Mouse (Mus musculus) CD4-positive, CD25-positive, alpha-beta regulatory T cell, adult 4 months (primary cell): ENCODE measurements around the gene Aqr. TPM values are rescaled to one million over a fixed set of nuclear protein-coding genes. Genes with fewer than 3 reads are reported as not detected.

Experiments used
- ATAC-seq: one replicate; pipeline ENCODE4 v1.8.0; 2017
- polyA plus RNA-seq, 2 experiments: library from polyadenylated mRNA; unstranded; fragments of 100-300 nt; shearing (Covaris generic); gene quantifications; one replicate each; pipeline ENCODE4 v1.2.1; 2017

Gene Aqr
- polyA plus RNA-seq, 2 experiments from 2014 or later: 47.2 to 65.1 TPM

DNA sequence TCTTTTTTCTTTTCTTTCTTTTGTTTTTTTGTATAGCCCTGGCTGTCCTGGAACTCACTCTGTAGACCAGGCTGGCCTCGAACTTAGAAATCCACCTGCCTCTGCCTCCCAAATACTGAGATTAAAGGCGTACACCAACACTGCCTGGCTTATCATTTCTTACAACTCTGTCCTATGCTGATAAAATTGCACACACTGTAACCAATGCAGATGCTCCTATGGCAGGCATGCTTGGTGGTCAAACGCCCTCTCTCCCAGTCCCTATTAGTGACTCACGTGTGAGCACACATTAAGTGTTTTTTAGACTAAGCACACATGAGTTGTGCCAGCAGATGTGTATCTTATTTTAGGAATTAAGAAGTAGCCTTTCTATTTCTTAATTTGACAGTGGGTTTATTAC lies 53.5 kb downstream of the Aqr start:
- no peak for ATAC-seq

DNA sequence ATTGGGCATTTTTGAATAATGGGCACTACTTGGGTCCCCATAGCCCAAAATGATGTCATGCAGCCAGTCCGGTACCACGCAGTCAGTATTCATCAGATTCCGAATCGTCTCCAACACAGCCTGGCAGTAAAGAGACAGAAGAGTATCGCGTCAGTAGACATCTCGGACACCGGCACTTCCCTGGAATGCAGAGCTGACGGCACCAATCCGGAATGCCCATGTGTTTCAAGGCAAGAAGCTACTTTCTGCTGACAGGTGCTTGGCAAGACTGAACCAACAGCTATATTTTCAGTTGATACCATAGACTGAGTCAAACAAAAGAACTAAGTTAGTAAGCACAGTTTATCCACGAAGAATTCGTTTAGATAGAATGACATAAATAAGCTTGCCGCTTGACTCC lies 56.2 kb downstream of the Aqr start:
- ATAC-seq: no peak

DNA sequence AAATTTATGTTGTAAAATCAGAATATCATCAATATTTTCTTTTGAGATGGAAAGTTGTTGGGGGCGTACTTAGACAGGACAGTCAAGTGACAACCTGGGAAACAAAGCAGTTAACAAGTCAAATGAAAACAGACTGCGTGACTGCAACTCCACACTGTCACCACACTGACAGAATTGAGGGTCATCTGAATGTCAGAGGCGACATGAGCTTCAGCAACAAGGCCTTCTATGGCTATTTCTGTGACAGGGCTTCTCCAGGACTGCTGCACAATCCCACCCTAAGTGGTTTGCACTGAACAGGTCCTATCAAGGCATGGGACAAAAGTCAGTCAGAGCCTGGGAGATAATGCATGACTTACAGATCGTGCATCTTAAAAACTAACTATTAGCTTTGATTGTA lies 63.5 kb downstream of the Aqr start:
- ATAC-seq: no peak

DNA sequence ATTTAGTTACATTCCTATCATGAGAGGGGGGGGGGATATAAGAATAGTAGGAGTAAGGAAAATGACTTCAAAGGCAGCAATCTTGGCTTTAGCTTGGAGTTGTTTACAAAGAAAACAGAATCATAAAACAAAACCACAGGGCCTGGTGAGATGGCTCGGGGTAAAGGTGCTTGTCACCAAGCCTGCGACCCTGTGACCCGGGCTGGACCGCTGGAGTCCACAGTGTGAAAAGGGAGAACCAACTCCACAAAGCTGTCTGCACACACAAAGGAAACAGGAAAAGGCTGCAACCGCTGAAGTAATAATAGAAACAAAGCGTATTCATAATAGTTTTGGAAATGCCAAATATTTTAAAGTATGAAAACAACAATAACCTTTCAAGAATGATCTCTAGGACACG lies 67.4 kb downstream of the Aqr start:
- no peak for ATAC-seq

DNA sequence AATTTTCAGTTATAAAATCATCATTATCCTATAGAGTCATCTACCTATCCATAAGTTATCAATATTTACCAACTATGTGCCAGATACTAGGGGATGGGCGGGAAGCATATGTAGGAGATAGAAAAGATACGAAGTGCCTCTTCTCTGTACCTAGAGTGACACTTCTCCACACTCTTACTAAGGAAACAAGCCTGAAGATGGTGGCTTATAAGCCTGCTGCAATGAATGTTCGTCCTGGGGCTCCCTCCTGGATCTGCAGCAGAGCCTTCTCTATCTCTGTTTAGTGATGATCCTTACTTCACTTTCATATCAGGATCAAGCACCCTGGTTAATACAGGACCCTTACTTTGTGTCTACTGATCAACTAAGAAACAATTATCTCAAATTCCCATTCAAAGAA lies 69.2 kb downstream of the Aqr start:
- no peak for ATAC-seq

DNA sequence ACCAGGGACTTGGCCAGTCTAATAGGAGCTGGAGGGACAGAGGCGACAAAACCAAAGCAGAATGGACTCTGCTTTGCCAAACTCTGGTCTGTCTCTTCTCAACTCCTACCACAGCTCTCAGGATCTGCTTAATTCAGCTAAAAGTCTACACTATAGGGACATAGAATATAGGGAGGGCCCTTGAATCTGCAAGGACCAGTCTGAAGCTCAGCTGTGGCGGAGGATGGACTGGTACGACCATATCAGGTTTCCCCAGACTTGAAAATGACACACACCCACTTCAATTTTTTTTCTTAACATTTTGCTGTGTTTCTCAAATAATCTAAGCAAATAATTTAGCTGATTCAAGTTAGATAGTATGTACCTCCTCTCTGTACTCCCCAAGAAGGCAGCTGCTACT lies 69.6 kb downstream of the Aqr start:
- no peak for ATAC-seq

DNA sequence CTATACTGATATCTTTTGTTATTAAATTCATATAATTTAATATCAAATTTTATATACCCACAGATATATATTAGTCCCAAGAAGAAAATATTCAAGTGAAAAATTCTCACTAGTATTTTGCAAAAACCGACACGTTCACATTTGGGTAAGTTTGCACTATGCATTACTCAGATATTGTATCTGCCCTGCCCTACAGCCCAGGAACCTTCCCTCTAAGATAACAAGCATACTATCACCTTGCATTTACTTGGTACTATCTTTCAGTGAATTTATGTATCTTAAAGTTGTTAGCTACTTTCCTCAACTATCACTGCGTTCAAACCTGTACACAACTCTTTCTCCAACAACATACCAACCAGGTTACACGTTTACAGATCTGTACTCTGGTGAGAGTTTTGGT lies 71.3 kb downstream of the Aqr start:
- ATAC-seq: no peak

DNA sequence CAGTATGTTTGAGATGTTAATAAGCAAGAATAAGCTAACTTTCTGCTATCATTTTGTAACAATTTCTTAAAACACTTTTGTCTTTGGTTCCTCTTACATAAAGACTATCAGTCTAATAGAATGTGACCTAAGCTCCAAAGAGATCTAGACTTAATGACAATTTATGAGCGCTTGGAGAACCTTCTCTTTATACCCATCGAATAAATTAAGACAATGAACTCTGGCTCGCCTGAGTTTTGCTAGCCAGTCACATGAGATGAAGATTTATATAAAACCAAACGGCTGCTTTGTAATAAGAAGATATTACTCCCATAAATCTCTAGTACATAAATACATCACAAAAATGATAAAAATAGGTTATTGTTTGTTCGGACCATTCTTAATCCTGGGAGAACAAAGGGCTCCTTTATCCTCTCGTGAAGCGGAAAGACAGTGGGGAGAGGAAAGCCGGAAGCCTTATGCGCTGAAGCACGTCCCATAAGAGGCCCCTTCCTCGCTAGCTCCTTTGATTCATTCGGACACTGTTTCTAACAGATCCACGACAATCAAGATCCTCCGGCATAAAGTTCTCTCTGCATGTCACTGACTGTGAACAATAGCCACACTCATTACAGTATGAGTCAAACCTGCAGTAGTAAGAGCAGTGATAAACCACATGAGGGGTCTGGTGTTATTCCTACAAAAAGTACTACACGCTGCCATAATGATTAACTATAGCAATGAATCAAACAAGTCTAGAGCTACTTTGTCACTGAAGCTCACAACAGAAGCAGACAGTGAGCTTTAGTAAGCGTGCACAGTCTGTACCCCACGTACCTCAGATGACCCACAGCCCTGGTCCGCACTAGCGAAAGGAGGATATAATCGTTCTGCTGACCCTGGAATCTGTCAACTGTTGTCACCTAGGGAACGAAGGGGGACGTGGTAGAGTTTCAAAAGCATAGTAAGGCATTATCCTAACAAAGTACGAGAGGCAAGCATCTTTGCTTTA lies 79.2 kb downstream of the Aqr start:
- ATAC-seq: no peak

DNA sequence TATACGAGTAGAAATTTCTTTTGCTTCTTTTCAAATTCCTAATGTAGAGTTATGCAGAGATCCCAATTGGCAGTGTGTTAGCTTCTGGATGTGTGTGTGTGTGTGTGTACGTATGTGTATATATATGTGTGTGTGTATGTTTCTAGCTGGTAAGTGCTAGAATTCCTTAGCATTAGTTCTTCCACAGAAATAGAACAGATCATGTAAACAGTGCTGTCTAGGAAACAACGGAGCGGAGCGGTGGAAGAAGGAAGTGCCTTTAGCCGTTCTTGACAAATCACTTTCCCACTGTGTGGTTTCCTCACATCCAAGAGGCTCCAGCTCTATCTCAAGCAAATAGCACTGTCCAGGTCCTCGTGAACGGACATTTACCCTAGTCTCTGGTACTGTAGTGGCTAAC lies 80.4 kb downstream of the Aqr start:
- ATAC-seq: no peak

DNA sequence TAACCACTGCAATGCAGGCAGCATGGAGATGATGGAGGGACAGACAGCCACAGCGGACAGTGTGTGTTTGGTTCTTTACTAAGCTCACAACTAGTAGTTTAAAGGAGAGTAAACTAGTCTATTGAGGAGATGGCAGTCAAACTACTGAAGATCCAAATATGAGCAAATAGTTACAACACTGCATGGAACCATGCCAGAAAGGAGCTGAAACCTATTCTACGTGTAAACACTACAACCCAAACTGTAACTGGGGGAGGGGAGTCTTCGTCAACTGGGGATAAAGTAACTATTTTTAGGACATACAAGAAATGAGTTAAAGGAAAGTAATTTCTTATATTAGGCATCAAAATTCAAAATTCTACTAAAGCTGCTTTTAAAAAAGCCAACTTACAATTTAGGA lies 84.4 kb downstream of the Aqr start:
- ATAC-seq: no peak

DNA sequence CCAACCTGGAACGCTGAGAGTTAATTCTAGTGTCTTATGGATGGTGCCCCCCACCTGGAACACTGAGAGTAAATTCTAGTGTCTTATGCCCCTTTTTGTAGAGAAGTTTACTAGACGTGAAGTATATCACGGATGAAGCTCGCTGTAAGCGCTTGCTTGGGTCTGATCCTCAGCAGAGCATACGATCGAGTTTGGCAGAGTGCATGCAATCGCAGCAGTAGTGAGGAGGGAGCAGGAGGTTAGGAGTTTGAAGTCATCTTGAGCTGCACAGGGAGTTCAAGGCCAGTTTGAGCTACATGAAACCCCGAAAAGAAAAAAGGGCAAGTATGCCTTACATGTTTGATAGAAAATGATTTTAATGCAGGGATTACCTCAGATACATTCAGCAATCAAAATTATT lies 86.0 kb downstream of the Aqr start:
- no peak for ATAC-seq

DNA sequence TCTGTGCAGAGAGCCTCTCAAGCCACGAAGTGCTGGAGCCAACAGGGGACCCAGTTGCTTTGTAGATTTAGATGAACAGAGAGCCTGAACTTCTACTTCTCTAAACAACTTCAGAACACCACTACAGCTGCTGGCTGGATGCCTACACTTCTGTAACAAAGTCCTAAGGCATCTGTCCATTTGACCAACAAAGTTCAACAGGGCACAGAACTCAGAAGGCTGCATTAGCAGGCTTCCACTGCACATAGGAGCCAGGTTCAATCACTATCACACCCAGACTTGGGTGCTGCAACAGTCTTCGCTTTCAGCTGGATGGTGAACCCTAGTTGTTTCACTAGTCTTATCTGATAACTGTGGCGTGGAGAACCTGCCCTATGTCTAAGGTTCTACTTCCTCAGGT lies 87.0 kb downstream of the Aqr start:
- no peak for ATAC-seq

DNA sequence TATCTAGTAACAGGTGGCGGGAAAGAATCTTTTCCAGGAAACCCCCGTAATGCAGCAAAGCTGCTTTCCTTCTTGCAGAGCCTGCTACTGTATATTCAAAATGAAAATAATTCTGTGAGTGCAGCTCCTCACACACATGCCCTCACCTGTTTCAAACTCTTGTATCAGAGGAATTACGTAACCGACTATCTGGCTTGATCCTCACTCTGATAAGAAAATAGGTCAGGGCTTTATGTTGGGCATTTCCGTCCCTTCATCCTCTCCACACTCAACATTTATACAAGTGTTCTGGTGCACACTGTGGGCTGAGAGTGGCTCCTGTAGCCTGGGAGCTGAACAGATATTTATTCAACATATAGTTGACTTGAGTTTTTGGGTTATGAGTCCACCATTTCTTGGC lies 87.7 kb downstream of the Aqr start:
- ATAC-seq: no peak

DNA sequence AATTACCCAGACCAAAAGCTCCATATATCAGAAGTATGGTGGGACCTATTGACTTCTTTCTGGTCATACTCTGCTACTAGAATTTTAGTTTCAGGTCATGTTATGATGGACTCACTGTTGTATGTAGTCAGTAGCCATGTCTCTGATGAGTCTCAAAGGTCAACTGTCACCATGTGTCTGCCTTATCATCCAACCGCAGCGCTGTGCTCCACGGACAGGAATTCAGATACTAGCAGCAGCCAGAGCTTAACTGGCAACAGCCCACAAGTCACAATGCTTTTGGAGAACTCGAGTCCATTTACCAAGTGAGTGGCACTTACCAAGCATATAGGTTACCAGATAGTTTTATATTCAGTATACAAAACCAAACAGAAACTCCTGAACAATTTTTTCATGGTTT lies 89.2 kb downstream of the Aqr start:
- no peak for ATAC-seq

DNA sequence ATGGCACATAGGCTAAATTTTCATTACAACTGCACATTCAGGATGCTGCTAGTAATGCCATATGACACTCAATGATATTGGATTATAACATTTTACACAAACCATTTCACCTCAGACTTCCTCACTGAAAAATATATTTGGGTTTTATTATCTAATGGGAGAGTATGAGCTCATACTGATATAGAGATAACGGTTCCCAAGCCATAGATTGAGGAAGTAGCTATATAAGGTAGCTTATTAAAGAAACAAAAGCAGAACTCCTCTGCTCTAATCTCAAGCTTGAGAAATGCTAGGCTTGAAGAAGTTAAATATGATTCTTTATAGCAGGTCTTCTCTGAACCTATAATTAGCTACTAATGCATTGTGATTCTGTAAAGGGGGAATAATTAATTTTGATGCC lies 90.3 kb downstream of the Aqr start:
- no peak for ATAC-seq

DNA sequence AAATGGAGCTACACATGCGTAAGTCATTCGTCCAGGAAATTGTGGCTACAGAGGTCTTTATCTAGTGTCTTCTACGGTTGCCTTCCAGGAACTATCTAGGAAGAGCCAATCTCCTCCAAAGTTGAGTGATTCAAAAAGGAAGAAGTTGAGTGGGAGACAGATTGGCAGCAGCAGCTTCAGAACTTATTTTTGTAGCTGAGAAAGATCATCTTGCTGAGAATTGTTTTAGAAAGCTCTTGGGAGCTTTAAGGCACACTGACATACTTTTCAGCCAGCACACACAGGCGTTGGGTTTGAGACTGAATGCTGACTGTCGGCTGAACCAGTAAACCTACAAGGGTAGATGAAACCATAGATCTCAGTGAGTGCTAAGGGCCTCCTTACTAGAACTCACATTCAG lies 91.5 kb downstream of the Aqr start:
- ATAC-seq: no peak

DNA sequence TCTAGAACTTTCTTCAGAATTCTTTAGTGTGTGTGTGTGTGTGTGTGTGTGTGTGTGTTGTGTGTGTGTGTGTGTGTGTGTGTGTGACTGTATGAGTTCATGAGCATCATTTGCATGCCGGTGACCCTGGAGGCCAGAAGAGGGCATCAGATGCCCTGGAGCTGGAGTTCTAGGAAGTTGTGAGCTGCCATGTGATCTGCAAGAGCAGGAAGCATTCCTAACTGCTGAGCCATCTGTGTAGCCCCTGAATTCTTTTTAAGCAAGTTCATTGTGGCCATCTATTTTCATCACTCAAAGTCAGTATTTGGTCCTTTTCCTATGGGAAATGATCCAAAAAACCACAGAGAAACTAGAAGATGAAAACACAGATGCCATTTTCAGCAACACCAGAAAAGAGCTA lies 92.1 kb downstream of the Aqr start:
- no peak for ATAC-seq

DNA sequence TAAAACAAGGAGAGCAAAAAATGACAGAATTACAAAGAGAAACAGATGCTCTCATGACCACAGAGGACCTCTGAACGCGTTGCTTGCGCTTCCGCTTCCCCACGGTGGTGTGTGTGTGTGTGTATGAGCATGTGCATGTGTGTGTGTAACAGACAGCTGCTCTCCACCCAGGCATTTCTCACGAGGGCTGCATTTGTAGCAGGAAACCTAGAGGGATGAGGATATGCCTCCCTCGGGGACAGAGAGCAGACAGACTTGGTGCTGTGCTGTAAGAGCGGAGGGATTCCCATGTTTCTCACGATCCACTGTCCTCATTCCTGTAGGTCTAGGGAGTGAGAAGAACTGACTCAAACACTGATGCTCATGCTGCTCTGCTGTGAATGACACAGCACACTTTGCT lies 93.2 kb downstream of the Aqr start:
- ATAC-seq: no peak

DNA sequence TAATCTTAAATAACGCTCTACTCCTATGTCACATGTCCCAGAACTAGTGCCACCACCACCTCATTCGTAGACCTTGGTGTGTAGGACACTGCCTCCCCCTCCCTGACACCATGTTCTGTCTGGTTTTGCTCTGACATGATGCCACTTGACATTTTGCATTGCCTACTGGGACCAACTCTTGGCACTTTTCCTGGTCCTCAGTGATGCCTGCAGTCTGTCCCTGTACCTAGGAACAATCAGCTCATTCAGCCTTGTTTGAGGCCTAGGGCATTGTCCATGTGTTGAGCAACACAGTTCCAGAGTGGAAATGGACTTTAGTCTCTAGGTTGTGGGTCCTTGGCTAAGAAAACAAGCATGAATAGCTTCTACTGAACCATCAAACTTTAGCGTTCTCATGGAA lies 97.0 kb downstream of the Aqr start:
- no peak for ATAC-seq

DNA sequence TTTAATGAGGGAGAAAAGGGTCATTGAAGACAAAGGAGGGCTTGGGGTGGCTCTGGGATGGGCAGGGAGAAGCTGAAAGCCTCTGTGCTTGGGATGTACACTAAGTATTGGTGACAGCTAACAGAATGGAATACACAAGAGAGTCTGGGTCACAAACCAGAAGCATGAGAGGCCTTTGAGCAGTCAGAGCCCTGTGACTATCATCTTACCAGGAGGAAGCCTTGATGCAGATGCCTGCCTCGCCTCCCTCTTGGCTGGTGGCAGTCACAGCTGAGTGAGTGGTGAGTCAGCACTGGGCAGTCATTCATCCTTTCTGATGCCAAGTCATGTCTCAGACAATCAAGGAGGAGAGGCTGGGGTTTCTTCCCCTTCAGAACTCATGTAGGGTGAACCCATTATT lies 99.6 kb downstream of the Aqr start:
- no peak for ATAC-seq

DNA sequence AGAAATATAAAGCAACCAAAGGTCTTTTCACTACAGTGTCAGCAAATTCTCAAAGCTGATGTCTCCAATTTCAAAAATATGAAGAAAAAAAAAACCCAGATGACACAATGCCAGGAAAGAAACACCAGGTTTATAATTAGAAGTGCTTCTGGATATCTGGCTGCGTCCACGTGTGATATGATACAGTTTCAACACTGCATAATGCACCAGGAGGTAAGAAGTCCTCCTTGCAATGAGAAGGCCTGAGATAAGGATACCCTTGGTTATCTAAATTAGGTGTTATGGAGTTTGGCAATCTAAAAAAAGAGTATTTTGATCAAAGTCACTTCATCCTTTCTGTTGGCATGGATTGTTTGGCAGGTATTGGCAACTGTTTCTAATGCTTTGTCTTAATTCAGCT lies 114.9 kb downstream of the Aqr start:
- no peak for ATAC-seq

DNA sequence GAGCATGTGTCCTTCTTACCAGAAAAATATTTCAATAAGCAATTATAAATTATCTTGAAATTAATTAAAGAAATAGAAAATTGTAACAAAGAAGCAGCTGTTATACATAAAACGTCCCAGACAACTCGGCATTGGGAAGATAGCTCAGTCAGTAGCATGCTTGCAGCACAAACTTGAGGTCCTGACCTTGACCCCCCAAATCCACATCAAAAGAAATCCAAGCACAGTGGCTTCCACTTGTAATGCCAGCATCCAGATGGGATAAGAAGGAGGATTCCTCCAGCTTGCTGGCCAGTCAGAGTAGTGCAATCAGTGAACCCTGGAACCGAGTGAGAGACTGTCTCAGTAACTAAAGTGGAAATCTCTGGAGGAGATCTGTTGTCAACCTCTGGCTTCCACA lies 120.6 kb downstream of the Aqr start:
- ATAC-seq: no peak

DNA sequence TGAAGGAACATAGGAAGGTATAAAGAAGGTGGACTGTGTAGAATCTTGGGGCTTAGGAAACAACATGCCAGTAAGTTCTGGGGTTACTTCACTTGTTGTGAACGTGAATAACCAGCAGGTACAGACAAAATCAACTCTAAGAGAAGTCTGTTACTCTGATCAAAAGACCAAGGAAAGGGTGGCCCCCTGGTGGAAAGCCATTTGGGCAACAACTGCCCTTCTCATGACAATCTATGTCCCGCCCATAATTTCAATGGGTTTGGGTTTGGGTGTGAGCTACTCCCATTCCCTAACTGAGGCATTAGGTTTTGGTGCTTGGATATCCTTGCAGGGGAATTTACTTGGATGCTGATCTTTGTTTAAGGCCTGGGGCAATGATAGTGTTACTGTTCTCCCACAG lies 122.8 kb downstream of the Aqr start:
- no peak for ATAC-seq

DNA sequence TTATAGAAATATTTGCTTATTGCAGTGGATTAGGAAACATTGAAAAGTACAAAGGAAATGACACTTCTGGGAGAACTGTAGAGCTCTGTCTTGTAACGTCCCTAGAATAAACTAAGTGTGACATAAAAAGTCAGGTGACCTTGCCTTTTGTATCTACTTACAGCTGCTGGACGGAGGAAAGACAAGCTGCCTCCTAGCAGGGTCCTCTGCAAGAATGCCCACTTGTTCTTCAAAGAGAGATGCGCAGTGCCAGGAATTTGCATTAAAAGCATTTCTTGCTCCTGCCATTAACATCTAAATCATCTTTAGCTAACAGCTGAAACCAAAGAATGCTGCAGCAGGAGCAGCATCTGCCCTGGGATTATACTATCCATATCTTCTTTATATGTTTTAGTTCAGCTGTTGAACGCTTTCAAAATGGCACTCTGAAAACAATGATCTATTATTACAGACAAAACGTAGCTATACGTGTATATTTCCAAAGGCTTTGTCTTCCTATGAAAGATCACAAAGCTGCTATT lies 126.7 kb downstream of the Aqr start:
- no peak for ATAC-seq

DNA sequence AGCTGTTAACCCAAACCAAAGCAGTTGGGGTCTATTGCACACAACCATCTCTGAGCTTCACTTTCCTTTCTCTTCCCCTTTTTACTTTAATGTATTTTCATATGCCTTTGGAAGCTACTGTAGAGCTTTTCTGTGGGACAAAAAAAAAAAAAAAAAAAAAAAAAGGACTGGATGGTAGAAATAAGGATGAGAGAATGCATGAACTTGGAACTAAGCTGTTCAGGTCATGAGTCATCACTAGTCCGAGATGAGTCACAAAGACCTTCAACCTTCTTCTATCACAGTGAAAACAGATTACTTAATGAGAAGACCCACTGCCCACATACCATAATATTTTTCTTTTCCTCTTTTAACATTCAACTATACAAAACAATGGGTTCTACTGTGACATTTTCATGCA lies 127.2 kb downstream of the Aqr start:
- peak; percentile 29 for ATAC-seq
